Mouse (Mus musculus) ES-E14 (cell line): Measurements from ENCODE around the gene Dpp9. TPM values are rescaled to one million over a fixed set of nuclear protein-coding genes. Genes with fewer than 3 reads are reported as not detected.

ENCODE experiments used
- DNase-seq: peaks from one replicate; pipeline ENCODE4 v3.0.0-alpha.2; 2013; ENCODE audit warnings: low read depth, low spot score
- H3K27ac ChIP-seq: 2 replicates; pipeline ENCODE4 v1.5.1; 2012; ENCODE audit warnings: low read depth, mild to moderate bottlenecking, low read length, moderate library complexity, mixed read lengths; ENCODE audit not compliant: poor library complexity, insufficient read depth, severe bottlenecking
- H3K36me3 ChIP-seq: 2 replicates; pipeline ENCODE4 v1.6.1; 2012; ENCODE audit warnings: mild to moderate bottlenecking, low read length, moderate library complexity, mixed read lengths; ENCODE audit not compliant: control insufficient read depth, poor library complexity, insufficient read depth, severe bottlenecking
- H3K4me1 ChIP-seq, 2 experiments: fragments of 150-350 bp in 1 of 2; sonication (generic) in 1 of 2; 2 replicates each; pipeline ENCODE4 v1.6.1; 2012; ENCODE audit warnings: low read length in 2 of 2, mild to moderate bottlenecking in 1 of 2, mixed read lengths in 1 of 2; ENCODE audit not compliant: control insufficient read depth in 2 of 2, insufficient read depth in 2 of 2, poor library complexity in 1 of 2
- H3K4me3 ChIP-seq, 2 experiments: fragments of 150-350 bp in 1 of 2; sonication (generic) in 1 of 2; 2 replicates each; pipeline ENCODE4 v1.5.1; 2012; ENCODE audit warnings: low read length in 2 of 2, low read depth in 1 of 2, mild to moderate bottlenecking in 1 of 2, mixed read lengths in 1 of 2; ENCODE audit not compliant: insufficient read depth in 1 of 2, poor library complexity in 1 of 2, severe bottlenecking in 1 of 2
- H3K9ac ChIP-seq: 2 replicates; pipeline ENCODE4 v1.6.1; 2012; ENCODE audit warnings: low read depth, mild to moderate bottlenecking, low read length, mixed read lengths; ENCODE audit not compliant: poor library complexity, insufficient read depth, severe bottlenecking
- H3K9me3 ChIP-seq: fragments of 150-350 bp; sonication (generic); 2 replicates; pipeline ENCODE4 v1.6.1; 2012; ENCODE audit warnings: low read depth, mild to moderate bottlenecking, low read length; ENCODE audit not compliant: control insufficient read depth, insufficient read depth
- CHD2 ChIP-seq: IDR thresholded peaks from 2 replicates; pipeline ENCODE4 v1.6.1; 2014; ENCODE audit warnings: mild to moderate bottlenecking, low read depth, low read length, inconsistent platforms
- HCFC1 ChIP-seq: IDR thresholded peaks from 2 replicates; pipeline ENCODE4 v1.6.1; 2012; ENCODE audit warnings: low read length, inconsistent platforms, borderline replicate concordance; ENCODE audit not compliant: insufficient read depth
- MAFK ChIP-seq: IDR thresholded peaks from 2 replicates; pipeline ENCODE4 v1.6.1; 2014; ENCODE audit warnings: mild to moderate bottlenecking, low read depth, low read length, inconsistent platforms; ENCODE audit not compliant: insufficient read depth
- ZC3H11A ChIP-seq: IDR thresholded peaks from 2 replicates; pipeline ENCODE4 v1.6.1; 2012; ENCODE audit warnings: low read depth, mild to moderate bottlenecking, inconsistent platforms, low read length, borderline replicate concordance
- ZNF384 ChIP-seq: IDR thresholded peaks from 2 replicates; pipeline ENCODE4 v1.6.1; 2012; ENCODE audit warnings: low read depth, low read length, inconsistent platforms
- in situ Hi-C, 2 experiments: fragments of 600-800 bp; cut with MboI; formaldehyde crosslinking; loops; one replicate each; pipeline ENCODE4 v1.15.1; 2025; ENCODE audit warnings: low sequenced_read_pairs in 2 of 2, inconsistent platforms in 1 of 2; ENCODE audit not compliant: unreplicated experiment in 2 of 2
- total RNA-seq: library from RNA; depleted of rRNA; stranded (reverse); fragments of 300-350 nt; gene quantifications from 2 replicates; pipeline ENCODE4 v1.2.3, GENCODE M21; 2012

The Dpp9 gene
- total RNA-seq, 1 experiment, result 27.4 TPM

- Histone ChIP-seq H3K4me1 (peaks cover 5 to 22% of the 10 kb centered on the region in 2 experiments), H3K36me3 (peaks cover 35% of the 10 kb centered on the region), H3K27ac (no peak overlapping the region), H3K4me3 (peak overlapping the region; percentile 85 to 92), H3K9ac (peak overlapping the region; percentile 65), H3K9me3 (no peaks in the 10 kb centered on the region)
- no peak for DNase-seq
- in situ Hi-C loops, result no loop called here
- TF ChIP-seq ZNF384 (no peak), HCFC1 (no peak), CHD2 (no peak), ZC3H11A (no peak), MAFK (no peak)
Observed at GRCm38 (mm10) chr17:56257181-56257894, 38.6 kb upstream of the Dpp9 start.

GRCm38 (mm10) chr17:56256239-56256881 is 37.7 kb upstream of the Dpp9 start, which contains the start of gene Fem1a:
TSS of gene Fem1a (plus strand) at chr17:56256810.
- H3K27ac ChIP-seq, result peak within 1 kb of the TSS; percentile 93
- in situ Hi-C loops, result no loop called here
- peak within 1 kb of the TSS; percentile 87 to 92 for H3K4me3 ChIP-seq
- H3K36me3 ChIP-seq, result peaks cover 30% of the 10 kb centered on the region
- H3K4me1 ChIP-seq, result peaks cover 5 to 22% of the 10 kb centered on the region in 2 experiments
- peak; percentile 99 for TF ChIP-seq HCFC1
- TF ChIP-seq ZC3H11A, result no peak
- no peak for TF ChIP-seq MAFK
- TF ChIP-seq CHD2, result peak; percentile 27; the same call in 1 of the 2 replicates
- DNase-seq, result peak; percentile 97
- H3K9me3 ChIP-seq, result no peaks in the 10 kb centered on the region
- peak within 1 kb of the TSS; percentile 88 for H3K9ac ChIP-seq

- H3K9me3 ChIP-seq, result no peaks in the 10 kb centered on the region
- DNase-seq, result peak; percentile 99
- in situ Hi-C loops, result no loop called here
Observed at GRCm38 (mm10) chr17:56255863-56256238, 37.1 kb upstream of the Dpp9 start.

GRCm38 (mm10) chr17:56255429-56255828 is 36.7 kb upstream of the Dpp9 start:
- peaks cover 2 to 23% of the 10 kb centered on the region in 2 experiments for H3K4me1 ChIP-seq
- no peaks in the 10 kb centered on the region for H3K9me3 ChIP-seq
- H3K4me3 ChIP-seq, result peak overlapping the region in 1 of 2 experiments; percentile 54; a peak in 2 of 4 replicates
- H3K36me3 ChIP-seq, result peaks cover 24% of the 10 kb centered on the region
- H3K27ac ChIP-seq, result no peak overlapping the region
- TF ChIP-seq CHD2 (no peak), ZNF384 (no peak), ZC3H11A (no peak), MAFK (no peak), HCFC1 (no peak)
- in situ Hi-C loops, result no loop called here
- H3K9ac ChIP-seq, result no peak overlapping the region; the same call in 1 of the 2 replicates
- DNase-seq, result no peak

More at GRCm38 (mm10) chr17:56255863-56256238, 37.1 kb upstream of the Dpp9 start:
- peak overlapping the region; percentile 88 for H3K9ac ChIP-seq
- peaks cover 27% of the 10 kb centered on the region for H3K36me3 ChIP-seq
- TF ChIP-seq CHD2 (no peak), HCFC1 (peak; percentile 96)
- peak overlapping the region; percentile 93 for H3K27ac ChIP-seq
- H3K4me3 ChIP-seq, result peak overlapping the region; percentile 87 to 92
- H3K4me1 ChIP-seq, result peaks cover 3 to 20% of the 10 kb centered on the region in 2 experiments
